Mouse (Mus musculus) layer of hippocampus, adult 9-10 months (tissue): Measurements from ENCODE around the gene Eogt.

ENCODE experiments used
- DNase-seq: peaks from one replicate; pipeline ENCODE4 v3.0.0; 2022; ENCODE audit warnings: low spot score

Gene Eogt

DNA sequence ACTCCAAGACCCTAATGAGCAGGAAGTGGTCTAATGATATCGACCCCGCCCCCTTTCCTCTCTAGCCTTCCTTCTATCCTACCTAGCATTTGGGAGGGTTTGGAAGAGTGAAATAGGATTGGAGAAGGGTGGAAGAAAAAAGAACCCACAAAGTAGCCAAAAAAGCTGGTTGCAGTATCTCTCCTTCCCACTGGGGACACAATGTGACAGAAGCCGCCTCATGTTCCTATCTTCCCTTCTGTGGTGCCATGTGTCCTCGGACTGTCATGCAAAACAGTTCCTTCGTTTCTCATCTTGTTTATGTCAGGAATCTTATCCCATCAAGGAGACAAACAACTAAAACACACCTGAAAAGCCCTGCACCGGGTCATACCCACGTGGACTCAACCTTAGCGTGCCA is 42.9 kb downstream of the Eogt start:
- DNase-seq, result no peak

GRCm38 (mm10) chr6:97104264-97104852 is 44.6 kb downstream of the Eogt start:
- DNase-seq, result no peak

DNA sequence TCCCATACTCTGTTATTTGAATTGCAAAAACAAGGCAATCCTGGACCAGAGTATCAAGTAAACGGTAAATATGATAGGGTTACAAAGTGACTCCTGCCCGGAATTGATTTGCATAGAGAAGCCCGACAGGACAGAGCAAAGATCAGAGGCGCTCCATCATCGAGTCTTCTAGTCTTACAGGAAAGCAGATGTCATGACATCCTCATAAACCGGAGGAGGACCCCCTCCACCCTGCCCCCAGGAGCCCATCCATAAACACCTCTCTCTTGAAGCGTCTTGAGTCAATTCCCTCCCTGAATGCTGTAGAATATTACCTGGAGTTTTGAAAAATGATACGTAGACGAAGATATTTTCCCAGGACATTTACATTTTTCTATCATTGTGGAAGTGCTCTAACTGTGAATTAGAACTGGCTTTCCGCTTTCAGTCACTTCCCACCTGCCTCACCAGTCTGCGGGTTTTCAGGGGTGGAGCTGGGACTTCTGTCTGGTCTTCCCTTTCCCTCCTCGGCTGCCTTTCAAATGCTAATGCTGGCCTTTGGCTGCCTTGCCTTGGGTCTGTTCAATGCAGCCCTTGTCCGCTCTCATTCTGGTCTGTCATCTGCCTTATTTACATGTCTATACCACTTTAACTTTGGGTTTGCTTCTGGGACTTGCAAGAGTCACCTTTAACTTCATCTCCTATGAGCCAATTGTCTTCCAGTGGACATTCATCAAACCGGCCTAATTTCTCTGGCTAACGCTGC is 46.9 kb downstream of the Eogt start:
- DNase-seq, result no peak

GRCm38 (mm10) chr6:97101190-97101957 is 47.6 kb downstream of the Eogt start:
- DNase-seq, result no peak

- DNase-seq, result no peak
Observed at GRCm38 (mm10) chr6:97082336-97082735, 66.6 kb downstream of the Eogt start.

GRCm38 (mm10) chr6:97080016-97080415 is 69.0 kb downstream of the Eogt start:
- no peak for DNase-seq

GRCm38 (mm10) chr6:97060074-97060681 is 88.8 kb downstream of the Eogt start, which contains the start of gene Fam19a4:
Gene Fam19a4, minus strand, starts transcription at chr6:97060413.
- no peak for DNase-seq
